In genomic region chr14:17751911-17752310, GRCm38 (mm10) we compare ENCODE assay signal across 17 mouse cellular contexts.
"Had no signal": no experiment of that assay in that cellular context is flagged by ENCODE, and none has a peak within 500 bp of the region (broad histone marks: within the 10 kb centered on the region; RNA-seq: fewer than 3 reads in every experiment).

No protein-coding gene starts in this region.

- H3K27me3 ChIP-seq: lung, embryonic 15.5 days; megakaryocyte, embryonic 14.5 days; midbrain, embryonic 13.5 days; midbrain, embryonic 15.5 days; neural tube, embryonic 12.5 days; stomach, embryonic 15.5 days had no signal

- ATAC-seq: lung, postnatal 0 days; midbrain, embryonic 13.5 days; midbrain, embryonic 15.5 days had no signal

- DNase-seq: lung, adult 2 months; lung, postnatal 14 days; lung, postnatal 36 days; right cerebral cortex, postnatal 14 days; thymus, adult 18-20 months; thymus, postnatal 14 days; thymus, postnatal 36 days had no signal

- H3K4me3 ChIP-seq: lung, embryonic 15.5 days; megakaryocyte, embryonic 14.5 days; midbrain, embryonic 13.5 days; midbrain, embryonic 15.5 days; neural tube, embryonic 12.5 days; stomach, embryonic 15.5 days had no signal

- H3K4me1 ChIP-seq: lung, embryonic 15.5 days; megakaryocyte, embryonic 14.5 days; midbrain, embryonic 15.5 days; neural tube, embryonic 12.5 days; stomach, embryonic 15.5 days had no signal

- H3K9me3 ChIP-seq: lung, embryonic 15.5 days; megakaryocyte, embryonic 14.5 days; midbrain, embryonic 13.5 days; midbrain, embryonic 15.5 days; neural tube, embryonic 12.5 days; stomach, embryonic 15.5 days had no signal

- H3K27ac ChIP-seq: lung, embryonic 15.5 days; macrophage; midbrain, embryonic 13.5 days; midbrain, embryonic 15.5 days; neural tube, embryonic 12.5 days; stomach, embryonic 15.5 days; stomach, postnatal 0 days had no signal

- H3K36me3 ChIP-seq: lung, embryonic 15.5 days; midbrain, embryonic 13.5 days; midbrain, embryonic 15.5 days; neural tube, embryonic 12.5 days; stomach, embryonic 15.5 days had no signal

- H3K9ac ChIP-seq: lung, embryonic 15.5 days; midbrain, embryonic 13.5 days; midbrain, embryonic 15.5 days; neural tube, embryonic 12.5 days; stomach, embryonic 15.5 days had no signal

- H3K4me2 ChIP-seq: midbrain, embryonic 11.5 days; midbrain, embryonic 13.5 days; midbrain, embryonic 15.5 days; neural tube, embryonic 12.5 days; stomach, embryonic 15.5 days had no signal
